Mouse (Mus musculus) cerebellum, adult 2 months (tissue): ENCODE measurements around the gene Srsf12. TPM values are rescaled to one million over a fixed set of nuclear protein-coding genes. Genes with fewer than 3 reads are reported as not detected.

Experiments used
- DNase-seq, 2 experiments: peaks; one replicate each; pipeline ENCODE4 v3.0.0; 2021
- H3K27ac ChIP-seq: fragments of 200-500 bp; 2 replicates; pipeline ENCODE4 v1.5.1; 2012; ENCODE audit warnings: low read length, control low read depth, inconsistent platforms; ENCODE audit not compliant: insufficient read depth
- H3K27me3 ChIP-seq: fragments of 200-500 bp; 2 replicates; pipeline ENCODE4 v1.6.1; 2012; ENCODE audit warnings: inconsistent platforms, mild to moderate bottlenecking, low read length, moderate library complexity; ENCODE audit not compliant: control insufficient read depth, insufficient read depth
- H3K4me1 ChIP-seq: fragments of 200-500 bp; 2 replicates; pipeline ENCODE4 v1.6.1; 2011; ENCODE audit warnings: low read length; ENCODE audit not compliant: control insufficient read depth, insufficient read depth
- H3K4me3 ChIP-seq: fragments of 200-500 bp; replicated peaks from 2 replicates; pipeline ENCODE3; 2011; ENCODE audit warnings: mild to moderate bottlenecking, low read depth, low read length, control low read depth; ENCODE audit not compliant: insufficient read depth
- CTCF ChIP-seq: fragments of 200-500 bp; IDR thresholded peaks from 2 replicates; pipeline ENCODE4 v1.5.1; 2011; ENCODE audit warnings: low read depth, mild to moderate bottlenecking, control low read depth, low read length, moderate library complexity, borderline replicate concordance; ENCODE audit not compliant: insufficient read depth
- POLR2A ChIP-seq: fragments of 200-500 bp; IDR thresholded peaks from 2 replicates; pipeline ENCODE4 v1.6.1; 2011; ENCODE audit warnings: low read length, control low read depth, borderline replicate concordance; ENCODE audit not compliant: insufficient read depth
- WGBS: fragments of 180-500 bp; shearing (Covaris S2); methylation state at CpG from one replicate; pipeline ENCODE4 v1.1.7; 2018; 5-methylcytosine and 5-hydroxymethylcytosine counted together
- polyA plus RNA-seq: library from polyadenylated mRNA; depleted of rRNA; stranded (reverse); fragments of >200 nt; gene quantifications from 2 replicates; pipeline ENCODE4 v1.2.3, GENCODE M21; 2012

The Srsf12 gene
- polyA plus RNA-seq, 1 experiment, result 16.5 TPM

DNA sequence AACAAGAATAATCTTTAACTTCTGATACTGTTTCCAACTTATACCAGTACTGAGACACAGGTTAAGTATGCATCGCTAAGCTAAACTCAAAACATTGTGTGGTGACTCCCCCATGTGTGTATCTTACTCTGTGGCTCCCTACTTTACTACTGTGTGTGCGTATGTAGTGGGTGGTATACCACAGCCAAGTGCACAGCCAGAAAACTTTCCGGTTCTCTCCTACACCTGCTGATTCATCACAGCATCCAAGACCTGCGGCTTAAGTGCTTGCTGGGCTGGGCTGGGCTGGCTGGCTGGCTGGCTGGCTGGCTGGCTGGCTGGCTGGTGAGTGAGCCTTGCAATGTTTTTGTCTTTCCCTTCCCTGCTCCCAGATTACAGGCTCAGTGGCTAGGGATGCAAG, 35.1 kb downstream of the Srsf12 start:
- H3K27ac ChIP-seq, result no peak overlapping the region
- no peaks in the 10 kb centered on the region for H3K27me3 ChIP-seq
- no peak overlapping the region for H3K4me3 ChIP-seq
- 0 out of 2 replicates have a peak, but pooled peaks cover 2% of the 10 kb centered on the region for H3K4me1 ChIP-seq
- 47% methylated on average over 4 of the region's 4 CpGs for WGBS
- TF ChIP-seq CTCF (no peak), POLR2A (no peak)
- DNase-seq, result no peak

GRCm38 (mm10) chr4:33245853-33246395, 37.1 kb downstream of the Srsf12 start:
- H3K4me1 ChIP-seq, result 0 out of 2 replicates have a peak, but pooled peaks cover 2% of the 10 kb centered on the region
- no peak overlapping the region for H3K27ac ChIP-seq
- no peaks in the 10 kb centered on the region for H3K27me3 ChIP-seq
- 68% methylated on average over 14 of the region's 14 CpGs for WGBS
- peak in 1 of 2 experiments; percentile 23 for DNase-seq
- TF ChIP-seq POLR2A, result no peak
- no peak for TF ChIP-seq CTCF
- H3K4me3 ChIP-seq, result no peak overlapping the region

DNA sequence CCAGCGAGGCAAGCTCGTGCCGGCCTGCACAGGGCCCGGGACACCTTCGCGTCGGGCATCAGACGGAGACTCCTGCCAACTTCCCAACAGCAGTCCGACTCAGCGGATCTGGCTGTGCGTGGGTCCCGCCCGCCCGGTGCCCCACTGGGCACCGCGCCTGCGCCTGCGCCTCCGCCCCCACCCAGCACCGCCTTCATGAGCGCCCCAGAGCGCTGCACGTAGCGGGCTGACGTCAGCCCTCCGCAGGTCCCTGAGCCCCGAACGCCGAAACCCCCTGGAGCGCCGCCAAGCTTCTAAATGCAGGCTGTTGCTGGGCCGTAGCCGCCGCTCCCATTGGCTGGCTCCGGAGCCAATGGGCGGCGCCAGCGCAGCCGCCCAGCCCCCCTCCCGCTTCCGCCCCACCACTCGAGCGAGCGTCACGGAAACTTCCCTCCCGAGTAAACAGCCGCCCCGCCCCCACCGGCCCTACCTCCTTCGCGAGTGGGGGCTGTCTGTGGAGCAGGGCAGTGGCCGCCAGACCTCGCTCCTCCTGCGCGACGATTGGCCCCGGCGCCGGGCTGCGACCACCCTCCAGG, 38.8 kb downstream of the Srsf12 start:
- H3K4me3 ChIP-seq, result peak overlapping the region; percentile 82
- peak overlapping the region; percentile 98 for H3K27ac ChIP-seq
- 0 out of 2 replicates have a peak, but pooled peaks cover 2% of the 10 kb centered on the region for H3K4me1 ChIP-seq
- TF ChIP-seq CTCF (no peak), POLR2A (no peak)
- H3K27me3 ChIP-seq, result no peaks in the 10 kb centered on the region
- peak; percentile 98 for DNase-seq
- under 1% methylated on average over 59 of the region's 60 CpGs for WGBS

GRCm38 (mm10) chr4:33248062-33248889, 39.5 kb downstream of the Srsf12 start:
- Histone ChIP-seq H3K27me3 (no peaks in the 10 kb centered on the region), H3K4me3 (peak overlapping the region; percentile 82), H3K27ac (peak overlapping the region; percentile 98), H3K4me1 (0 out of 2 replicates have a peak, but pooled peaks cover 2% of the 10 kb centered on the region)
- TF ChIP-seq POLR2A, result peak; percentile 93
- no peak for TF ChIP-seq CTCF
- WGBS, result under 1% methylated on average over 87 of the region's 88 CpGs
- peak; percentile 98 to 99 for DNase-seq

DNA sequence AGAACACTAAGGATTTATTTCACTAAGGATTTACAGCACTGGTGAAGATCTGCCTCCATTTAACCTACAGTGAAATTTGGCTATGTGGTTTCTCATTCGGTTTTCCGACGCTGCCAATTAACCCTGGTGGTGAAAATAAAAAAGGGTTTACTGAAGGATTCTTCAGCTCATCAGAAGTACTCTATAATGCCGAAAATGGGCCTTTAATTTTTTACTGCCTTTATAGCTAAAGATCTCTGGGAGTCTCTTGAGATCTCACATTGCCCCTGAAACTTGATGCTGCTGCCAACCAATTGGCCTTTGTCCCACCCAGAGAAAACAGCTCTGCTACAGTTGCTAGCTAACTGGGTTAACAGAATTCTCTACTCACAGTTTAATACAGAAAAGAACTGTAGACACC, 40.1 kb downstream of the Srsf12 start:
- no peak for TF ChIP-seq CTCF
- TF ChIP-seq POLR2A, result no peak
- peak in 1 of 2 experiments; percentile 28 for DNase-seq
- H3K4me1 ChIP-seq, result 0 out of 2 replicates have a peak, but pooled peaks cover 2% of the 10 kb centered on the region
- H3K27me3 ChIP-seq, result no peaks in the 10 kb centered on the region
- WGBS, result 2% methylated on average over 4 of the region's 4 CpGs
- H3K27ac ChIP-seq, result no peak overlapping the region; the same call in 1 of the 2 replicates
- peak overlapping the region; percentile 69 for H3K4me3 ChIP-seq

GRCm38 (mm10) chr4:33249716-33250230, 41.0 kb downstream of the Srsf12 start:
- Histone ChIP-seq H3K27ac (no peak overlapping the region), H3K27me3 (no peaks in the 10 kb centered on the region), H3K4me1 (0 out of 2 replicates have a peak, but pooled peaks cover 2% of the 10 kb centered on the region), H3K4me3 (no peak overlapping the region)
- TF ChIP-seq POLR2A, result no peak
- TF ChIP-seq CTCF, result no peak
- WGBS, result 95% methylated on average over 1 of the region's 1 CpGs
- no peak for DNase-seq

GRCm38 (mm10) chr4:33250867-33251266, 42.1 kb downstream of the Srsf12 start:
- Histone ChIP-seq H3K27ac (no peak overlapping the region), H3K4me1 (0 out of 2 replicates have a peak, but pooled peaks cover 2% of the 10 kb centered on the region), H3K27me3 (no peaks in the 10 kb centered on the region), H3K4me3 (no peak overlapping the region)
- TF ChIP-seq CTCF (no peak), POLR2A (no peak)
- no peak for DNase-seq
- WGBS, result 65% methylated on average over 2 of the region's 2 CpGs
